Mouse (Mus musculus) intestine, embryonic 15.5 days (tissue): Measurements from ENCODE around the gene Pced1b. TPM values are rescaled to one million over a fixed set of nuclear protein-coding genes. Genes with fewer than 3 reads are reported as not detected.

Experiments
- ATAC-seq: fragments of 200-750 bp; cut with Nextera tagmentation; 2 replicates; pipeline ENCODE4 v1.8.0; 2017; ENCODE audit warnings: moderate TSS enrichment, moderate library complexity
- H3K27ac ChIP-seq: fragments of 300-500 bp; sonication (generic); 2 replicates; pipeline ENCODE4 v1.5.1; 2015; ENCODE audit warnings: mild to moderate bottlenecking, inconsistent platforms
- H3K27me3 ChIP-seq: fragments of 300-500 bp; sonication (generic); replicated peaks from 2 replicates; pipeline ENCODE4 v1.6.1; 2015; ENCODE audit warnings: inconsistent platforms
- H3K36me3 ChIP-seq: fragments of 300-500 bp; sonication (generic); 2 replicates; pipeline ENCODE4 v1.6.1; 2015; ENCODE audit warnings: inconsistent platforms
- H3K4me1 ChIP-seq: fragments of 300-500 bp; sonication (generic); replicated peaks from 2 replicates; pipeline ENCODE4 v1.6.1; 2015; ENCODE audit warnings: inconsistent platforms
- H3K4me2 ChIP-seq: fragments of 300-500 bp; sonication (generic); replicated peaks from 2 replicates; pipeline ENCODE4 v1.6.1; 2015; ENCODE audit warnings: mild to moderate bottlenecking, inconsistent platforms
- H3K4me3 ChIP-seq: fragments of 300-500 bp; sonication (generic); replicated peaks from 2 replicates; pipeline ENCODE4 v1.5.1; 2015; ENCODE audit warnings: inconsistent platforms
- H3K9ac ChIP-seq: fragments of 300-500 bp; sonication (generic); 2 replicates; pipeline ENCODE4 v1.6.1; 2015; ENCODE audit warnings: inconsistent platforms
- H3K9me3 ChIP-seq: fragments of 300-500 bp; sonication (generic); 2 replicates; pipeline ENCODE4 v1.6.1; 2016; ENCODE audit warnings: inconsistent platforms
- WGBS: fragments of 180-500 bp; shearing (Covaris S2); methylation state at CpG from one replicate; pipeline ENCODE4 v1.1.7; 2015; 5-methylcytosine and 5-hydroxymethylcytosine counted together
- polyA plus RNA-seq: library from polyadenylated mRNA; unstranded; fragments of >200 nt; fragmentation: Nextera tagmentation; extraction: Ambion mirVana; gene quantifications from 2 replicates; pipeline ENCODE4 v1.2.1, GENCODE M21; 2015

Gene Pced1b
- polyA plus RNA-seq, 1 experiment from 2014 or later, result 4.0 TPM

DNA sequence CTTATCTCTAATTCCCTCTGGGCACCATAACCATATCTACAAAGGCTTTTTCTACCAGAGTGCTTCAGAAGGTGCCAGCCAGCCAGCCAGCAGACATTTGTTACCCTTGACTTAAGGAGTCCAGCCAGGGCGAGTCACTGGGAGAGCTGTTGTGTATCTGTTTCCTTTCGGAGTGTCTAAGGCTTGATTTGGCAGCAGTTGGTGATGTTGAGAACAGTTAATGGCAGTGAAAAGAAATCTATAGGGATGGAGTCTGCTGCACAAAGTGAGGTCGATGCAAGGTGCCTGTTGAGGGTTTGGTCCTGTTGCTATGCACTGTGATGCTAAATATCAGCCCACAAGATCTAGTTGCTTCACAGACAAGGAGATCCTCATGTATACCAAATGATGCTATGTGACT lies 178.1 kb downstream of the Pced1b start:
- no peaks in the 10 kb centered on the region for H3K27me3 ChIP-seq
- H3K9me3 ChIP-seq, result no peaks in the 10 kb centered on the region
- WGBS, result 79% methylated on average over 3 of the region's 3 CpGs
- no peaks in the 10 kb centered on the region for H3K4me1 ChIP-seq
- no peaks in the 10 kb centered on the region for H3K36me3 ChIP-seq
- H3K9ac ChIP-seq, result no peak overlapping the region
- no peak overlapping the region for H3K4me3 ChIP-seq
- no peak overlapping the region for H3K4me2 ChIP-seq
- no peak for ATAC-seq
- H3K27ac ChIP-seq, result no peak overlapping the region

- Histone ChIP-seq H3K4me3 (no peak overlapping the region), H3K27ac (no peak overlapping the region), H3K4me2 (no peak overlapping the region), H3K9me3 (no peaks in the 10 kb centered on the region), H3K9ac (no peak overlapping the region), H3K36me3 (no peaks in the 10 kb centered on the region), H3K27me3 (no peaks in the 10 kb centered on the region), H3K4me1 (no peaks in the 10 kb centered on the region)
- 82% methylated on average over 12 of the region's 12 CpGs for WGBS
- ATAC-seq, result no peak
Measured at GRCm38 (mm10) chr15:97429201-97429900, 182.4 kb downstream of the Pced1b start.

GRCm38 (mm10) chr15:97431533-97431932 lies 184.6 kb downstream of the Pced1b start:
- no peaks in the 10 kb centered on the region for H3K36me3 ChIP-seq
- H3K4me1 ChIP-seq, result no peaks in the 10 kb centered on the region
- H3K27me3 ChIP-seq, result no peaks in the 10 kb centered on the region
- no peak overlapping the region for H3K4me2 ChIP-seq
- H3K9ac ChIP-seq, result no peak overlapping the region
- 76% methylated on average over 6 of the region's 6 CpGs for WGBS
- no peak for ATAC-seq
- no peaks in the 10 kb centered on the region for H3K9me3 ChIP-seq
- no peak overlapping the region for H3K27ac ChIP-seq
- H3K4me3 ChIP-seq, result no peak overlapping the region

DNA sequence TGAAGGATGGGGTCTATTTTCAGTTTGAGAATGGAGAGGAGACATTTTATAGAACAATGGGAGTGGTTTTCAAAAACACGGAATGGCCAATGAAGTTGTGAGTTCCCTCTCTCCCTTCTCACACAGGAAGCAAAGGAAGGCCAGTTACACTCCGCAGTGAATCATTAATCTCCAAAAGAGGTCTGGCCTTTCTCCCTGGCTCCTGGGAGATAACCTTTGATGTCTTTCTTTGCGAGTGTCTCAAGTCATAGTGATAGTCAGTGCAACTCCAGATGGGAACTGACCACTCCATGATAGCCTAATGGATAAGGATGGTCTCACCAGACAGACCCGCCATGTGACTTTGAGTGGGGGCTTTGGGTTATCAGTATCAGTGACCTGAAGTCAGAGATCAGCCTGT lies 185.3 kb downstream of the Pced1b start:
- no peak overlapping the region for H3K4me2 ChIP-seq
- WGBS, result 31% methylated on average over 4 of the region's 4 CpGs
- no peaks in the 10 kb centered on the region for H3K4me1 ChIP-seq
- H3K9me3 ChIP-seq, result no peaks in the 10 kb centered on the region
- H3K27ac ChIP-seq, result no peak overlapping the region
- H3K9ac ChIP-seq, result no peak overlapping the region
- no peak overlapping the region for H3K4me3 ChIP-seq
- no peaks in the 10 kb centered on the region for H3K36me3 ChIP-seq
- ATAC-seq, result no peak
- no peaks in the 10 kb centered on the region for H3K27me3 ChIP-seq

Other genes starting within 250 kb of the Pced1b start
- 42.9 and 50.5 TPM in 2 replicates for gene Slc38a4, start 191.2 kb upstream of the Pced1b start, polyA plus RNA-seq
- gene Amigo2, start 180 bp downstream of the Pced1b start, polyA plus RNA-seq, result 6.8 and 8.3 TPM in 2 replicates